Mouse (Mus musculus): ENCODE measurements around the gene Olfr98. TPM values are rescaled to one million over a fixed set of nuclear protein-coding genes. Genes with fewer than 3 reads are reported as not detected.

The Olfr98 gene
- polyA plus RNA-seq (2014; fragmentation: Nextera tagmentation; extraction: Ambion mirVana), result not detected in 2 replicates

DNA sequence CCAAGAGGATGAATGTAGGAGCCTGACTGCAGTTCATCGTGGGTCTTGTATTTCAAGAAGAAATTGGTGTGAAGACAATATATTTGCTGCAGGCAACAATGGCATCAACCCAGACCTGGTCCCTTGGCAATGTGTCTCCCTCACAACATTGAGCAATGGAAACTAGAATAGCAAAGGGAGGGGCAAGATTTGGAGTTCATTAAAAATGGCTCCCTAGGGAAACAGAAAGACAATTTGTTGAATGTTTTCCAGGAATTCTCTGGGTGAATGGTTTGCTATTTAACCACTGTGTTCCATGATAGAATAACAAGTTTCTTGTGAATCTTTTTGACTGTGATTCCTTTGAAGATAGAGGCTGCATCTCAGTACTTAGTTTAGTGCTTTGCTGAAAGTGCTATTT is at the start of gene Olfr98:
Olfr98 (minus strand) TSS at position 124 of the 400 bp plus-strand sequence.
- no peaks in the 10 kb centered on the region for H3K9me3 ChIP-seq (ENCODE audit: control insufficient read depth, low read length)
- DNase-seq (ENCODE audit: low spot score) (no peak), ATAC-seq (ENCODE audit: low FRiP score) (no peak)
- no peaks in the 10 kb centered on the region for H3K36me3 ChIP-seq (replicated peaks; ENCODE audit: control insufficient read depth, insufficient read depth)
- no peak within 1 kb of the TSS for H3K9ac ChIP-seq
- H3K4me3 ChIP-seq (replicated peaks; ENCODE audit: low read length), result no peak within 1 kb of the TSS
- H3K4me2 ChIP-seq (replicated peaks), result no peak within 1 kb of the TSS
- H3K27me3 ChIP-seq (ENCODE audit: control insufficient read depth, insufficient read depth, low read length), result no peaks in the 10 kb centered on the region
- H3K27ac ChIP-seq, result no peak within 1 kb of the TSS
- H3K4me1 ChIP-seq (replicated peaks; ENCODE audit: control insufficient read depth, insufficient read depth, low read length), result no peaks in the 10 kb centered on the region
- 81% methylated on average over 1 of the region's 1 CpGs for WGBS

DNA sequence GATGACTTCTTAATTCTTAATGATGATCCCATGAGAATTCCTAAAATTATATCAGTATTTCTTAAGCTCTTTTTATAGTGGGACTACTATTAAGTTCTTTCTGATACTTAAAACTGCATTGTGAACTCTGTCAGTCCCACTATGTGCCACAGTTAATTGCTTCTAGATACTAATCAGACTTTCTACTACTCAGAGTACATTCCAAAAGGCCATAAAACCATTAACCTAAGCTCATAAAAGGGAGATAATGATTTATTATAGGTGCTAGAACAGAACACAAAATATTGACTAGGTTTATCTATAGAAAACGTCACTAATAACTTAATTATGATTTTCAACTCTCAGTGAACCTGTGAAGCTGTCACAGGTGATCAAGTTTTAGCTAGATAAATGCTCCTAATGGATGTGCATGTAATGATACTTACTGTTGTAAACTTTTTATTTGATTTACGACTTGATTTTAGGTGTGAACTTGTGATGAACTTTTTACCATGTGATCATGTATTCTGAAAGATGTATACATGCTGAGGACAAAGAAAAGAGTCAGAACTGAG is 46.7 kb upstream of the Olfr98 start:
- WGBS, result 49% methylated on average over 2 of the region's 2 CpGs
- no peak for ATAC-seq (ENCODE audit: low FRiP score)
- no peaks in the 10 kb centered on the region for H3K4me1 ChIP-seq (replicated peaks; ENCODE audit: control insufficient read depth, insufficient read depth, low read length)
- H3K4me3 ChIP-seq (replicated peaks; ENCODE audit: low read length), result no peak overlapping the region
- no peak overlapping the region for H3K27ac ChIP-seq
- no peak for DNase-seq (ENCODE audit: low spot score)
- H3K9ac ChIP-seq, result no peak overlapping the region
- no peaks in the 10 kb centered on the region for H3K27me3 ChIP-seq (ENCODE audit: control insufficient read depth, insufficient read depth, low read length)
- no peaks in the 10 kb centered on the region for H3K9me3 ChIP-seq (ENCODE audit: control insufficient read depth, low read length)
- H3K36me3 ChIP-seq (replicated peaks; ENCODE audit: control insufficient read depth, insufficient read depth), result no peaks in the 10 kb centered on the region
- H3K4me2 ChIP-seq (replicated peaks), result no peak overlapping the region

- H3K27ac ChIP-seq, result no peak overlapping the region
- H3K4me2 ChIP-seq (replicated peaks), result no peak overlapping the region
- peak; percentile 28 for DNase-seq (ENCODE audit: low spot score)
- no peaks in the 10 kb centered on the region for H3K9me3 ChIP-seq (ENCODE audit: control insufficient read depth, low read length)
- ATAC-seq (ENCODE audit: low FRiP score), result no peak
- H3K27me3 ChIP-seq (ENCODE audit: control insufficient read depth, insufficient read depth, low read length), result no peaks in the 10 kb centered on the region
- WGBS, result 44% methylated on average over 4 of the region's 4 CpGs
- no peaks in the 10 kb centered on the region for H3K36me3 ChIP-seq (replicated peaks; ENCODE audit: control insufficient read depth, insufficient read depth)
- no peak overlapping the region for H3K4me3 ChIP-seq (replicated peaks; ENCODE audit: low read length)
- no peak overlapping the region for H3K9ac ChIP-seq
- H3K4me1 ChIP-seq (replicated peaks; ENCODE audit: control insufficient read depth, insufficient read depth, low read length), result no peaks in the 10 kb centered on the region
Measured at GRCm38 (mm10) chr17:37308483-37308882, 44.9 kb upstream of the Olfr98 start.

DNA sequence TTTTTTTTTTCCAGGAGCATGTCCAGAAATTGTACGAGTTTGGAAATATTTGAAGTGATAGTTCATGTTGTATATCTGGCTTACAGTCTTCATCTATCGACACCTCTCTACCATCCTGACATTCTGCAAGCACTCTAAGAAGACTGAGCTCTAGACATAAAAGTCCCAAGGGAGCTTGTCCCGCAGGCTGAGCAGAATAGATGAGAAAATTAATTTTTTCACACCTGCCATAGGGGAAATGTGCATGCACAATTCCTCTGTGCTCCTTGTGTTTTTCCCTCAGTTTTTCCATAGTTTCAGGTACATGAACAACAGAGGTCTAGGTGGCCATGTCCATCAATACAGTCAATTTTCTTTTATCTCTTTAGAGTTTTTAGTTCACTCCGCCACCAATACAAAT is 40.7 kb upstream of the Olfr98 start, which contains the start of gene Olfr101:
Olfr101 (minus strand) TSS at position 101 of the 400 bp plus-strand sequence.
- H3K27me3 ChIP-seq (ENCODE audit: control insufficient read depth, insufficient read depth, low read length), result no peaks in the 10 kb centered on the region
- H3K36me3 ChIP-seq (replicated peaks; ENCODE audit: control insufficient read depth, insufficient read depth), result no peaks in the 10 kb centered on the region
- ATAC-seq (ENCODE audit: low FRiP score) (no peak), DNase-seq (ENCODE audit: low spot score) (no peak)
- no peaks in the 10 kb centered on the region for H3K4me1 ChIP-seq (replicated peaks; ENCODE audit: control insufficient read depth, insufficient read depth, low read length)
- H3K4me2 ChIP-seq (replicated peaks), result no peak within 1 kb of the TSS
- WGBS, result 87% methylated on average over 4 of the region's 4 CpGs
- H3K4me3 ChIP-seq (replicated peaks; ENCODE audit: low read length), result no peak within 1 kb of the TSS
- no peak within 1 kb of the TSS for H3K9ac ChIP-seq
- H3K27ac ChIP-seq, result no peak within 1 kb of the TSS
- no peaks in the 10 kb centered on the region for H3K9me3 ChIP-seq (ENCODE audit: control insufficient read depth, low read length)

DNA sequence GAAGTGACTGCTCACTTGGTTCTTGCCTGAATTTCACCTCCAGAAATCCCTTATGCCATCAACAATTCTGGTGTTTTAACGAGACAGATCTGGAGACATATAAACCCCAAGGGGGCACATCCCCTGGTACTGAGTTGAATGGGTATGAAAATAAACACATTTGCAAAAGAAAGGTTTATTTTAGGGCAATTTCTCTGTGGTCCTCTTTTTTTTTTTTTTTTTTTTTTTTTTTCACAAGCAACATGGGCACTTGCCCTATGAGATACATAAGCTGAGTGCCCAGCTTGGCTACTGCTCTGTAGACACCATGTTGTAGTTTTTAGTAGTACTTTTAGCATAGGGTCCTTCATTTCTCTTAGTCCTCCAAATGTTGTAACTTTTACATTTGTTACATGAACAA is 19.8 kb upstream of the Olfr98 start, which contains the start of gene Olfr99:
Olfr99 (minus strand) TSS at position 101 of the 400 bp plus-strand sequence.
- Histone ChIP-seq H3K27me3 (ENCODE audit: control insufficient read depth, insufficient read depth, low read length) (no peaks in the 10 kb centered on the region), H3K4me3 (replicated peaks; ENCODE audit: low read length) (no peak within 1 kb of the TSS), H3K9me3 (ENCODE audit: control insufficient read depth, low read length) (no peaks in the 10 kb centered on the region), H3K9ac (no peak within 1 kb of the TSS), H3K4me2 (replicated peaks) (no peak within 1 kb of the TSS), H3K4me1 (replicated peaks; ENCODE audit: control insufficient read depth, insufficient read depth, low read length) (no peaks in the 10 kb centered on the region), H3K27ac (no peak within 1 kb of the TSS), H3K36me3 (replicated peaks; ENCODE audit: control insufficient read depth, insufficient read depth) (no peaks in the 10 kb centered on the region)
- WGBS, result 76% methylated on average over 1 of the region's 1 CpGs
- ATAC-seq (ENCODE audit: low FRiP score) (no peak), DNase-seq (ENCODE audit: low spot score) (no peak)

GRCm38 (mm10) chr17:37280331-37280730 is 16.8 kb upstream of the Olfr98 start:
- DNase-seq (ENCODE audit: low spot score) (no peak), ATAC-seq (ENCODE audit: low FRiP score) (no peak)
- H3K4me2 ChIP-seq (replicated peaks), result no peak overlapping the region
- no peaks in the 10 kb centered on the region for H3K36me3 ChIP-seq (replicated peaks; ENCODE audit: control insufficient read depth, insufficient read depth)
- H3K9me3 ChIP-seq (ENCODE audit: control insufficient read depth, low read length), result no peaks in the 10 kb centered on the region
- no peak overlapping the region for H3K27ac ChIP-seq
- no peak overlapping the region for H3K9ac ChIP-seq
- no peaks in the 10 kb centered on the region for H3K4me1 ChIP-seq (replicated peaks; ENCODE audit: control insufficient read depth, insufficient read depth, low read length)
- no peaks in the 10 kb centered on the region for H3K27me3 ChIP-seq (ENCODE audit: control insufficient read depth, insufficient read depth, low read length)
- 73% methylated on average over 1 of the region's 1 CpGs for WGBS
- no peak overlapping the region for H3K4me3 ChIP-seq (replicated peaks; ENCODE audit: low read length)

GRCm38 (mm10) chr17:37276573-37276972 is 13.0 kb upstream of the Olfr98 start:
- H3K27ac ChIP-seq, result no peak overlapping the region
- H3K27me3 ChIP-seq (ENCODE audit: control insufficient read depth, insufficient read depth, low read length), result no peaks in the 10 kb centered on the region
- DNase-seq (ENCODE audit: low spot score) (no peak), ATAC-seq (ENCODE audit: low FRiP score) (no peak)
- H3K9ac ChIP-seq, result no peak overlapping the region
- H3K9me3 ChIP-seq (ENCODE audit: control insufficient read depth, low read length), result no peaks in the 10 kb centered on the region
- H3K4me1 ChIP-seq (replicated peaks; ENCODE audit: control insufficient read depth, insufficient read depth, low read length), result no peaks in the 10 kb centered on the region
- H3K4me3 ChIP-seq (replicated peaks; ENCODE audit: low read length), result no peak overlapping the region
- no peaks in the 10 kb centered on the region for H3K36me3 ChIP-seq (replicated peaks; ENCODE audit: control insufficient read depth, insufficient read depth)
- no peak overlapping the region for H3K4me2 ChIP-seq (replicated peaks)

DNA sequence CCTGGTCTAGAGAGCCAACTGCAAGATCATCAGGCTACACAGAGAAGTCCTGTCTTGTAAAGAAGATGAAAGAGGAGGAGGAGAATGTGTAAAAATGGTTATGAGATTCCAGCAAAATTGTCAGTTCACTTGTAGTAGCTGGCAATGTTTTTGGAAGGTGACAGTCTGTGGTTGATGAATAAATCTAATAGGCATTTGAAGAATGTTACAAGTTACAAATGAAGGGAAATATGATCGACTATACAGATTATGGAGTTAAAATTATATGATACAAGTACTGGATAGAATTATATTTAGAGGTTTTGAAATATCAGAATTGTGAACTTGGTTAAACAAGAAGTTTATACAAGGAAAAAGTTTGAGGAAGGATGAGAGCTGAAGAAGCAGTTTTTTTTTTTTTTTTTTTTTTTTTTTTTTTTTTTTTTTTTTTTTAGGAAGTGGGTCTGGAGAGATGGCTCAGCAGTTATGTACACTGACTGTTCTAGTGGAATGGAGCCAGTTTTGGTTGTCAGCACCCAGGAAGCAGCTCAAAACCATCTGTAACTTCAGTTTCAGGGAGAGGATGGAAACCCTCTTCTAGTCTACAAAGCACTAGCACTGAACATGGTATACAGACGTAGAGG is 12.2 kb upstream of the Olfr98 start:
- H3K4me2 ChIP-seq (replicated peaks), result no peak overlapping the region
- no peak overlapping the region for H3K9ac ChIP-seq
- WGBS, result 85% methylated on average over 2 of the region's 2 CpGs
- H3K4me1 ChIP-seq (replicated peaks; ENCODE audit: control insufficient read depth, insufficient read depth, low read length), result no peaks in the 10 kb centered on the region
- H3K27ac ChIP-seq, result no peak overlapping the region
- H3K27me3 ChIP-seq (ENCODE audit: control insufficient read depth, insufficient read depth, low read length), result peaks cover 4% of the 10 kb centered on the region; the same call in 1 of the 2 replicates
- no peak for ATAC-seq (ENCODE audit: low FRiP score)
- DNase-seq (ENCODE audit: low spot score), result no peak
- H3K4me3 ChIP-seq (replicated peaks; ENCODE audit: low read length), result no peak overlapping the region
- H3K9me3 ChIP-seq (ENCODE audit: control insufficient read depth, low read length), result no peaks in the 10 kb centered on the region
- no peaks in the 10 kb centered on the region for H3K36me3 ChIP-seq (replicated peaks; ENCODE audit: control insufficient read depth, insufficient read depth)

DNA sequence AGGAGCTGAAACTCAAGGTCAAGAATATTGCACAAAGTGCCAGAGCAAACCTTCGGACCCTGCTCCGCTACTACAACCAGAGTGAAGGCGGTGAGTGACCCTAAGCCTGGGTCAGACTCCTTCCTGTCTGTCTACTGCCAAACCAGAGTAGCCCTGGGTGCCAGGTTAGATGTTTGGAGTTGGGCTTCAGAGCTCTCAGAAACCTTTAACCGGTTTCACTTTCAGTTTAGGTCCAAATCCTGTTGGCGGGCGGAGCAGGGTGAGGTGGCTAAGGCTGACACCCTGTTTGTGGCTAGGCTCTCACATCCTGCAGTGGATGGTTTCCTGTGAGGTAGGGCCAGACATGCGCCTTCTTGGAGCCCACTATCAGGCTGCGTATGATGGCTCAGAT is 7.1 kb upstream of the Olfr98 start:
- Histone ChIP-seq H3K4me2 (replicated peaks) (peak overlapping the region; percentile 94), H3K9me3 (ENCODE audit: control insufficient read depth, low read length) (no peaks in the 10 kb centered on the region), H3K27ac (no peak overlapping the region), H3K27me3 (ENCODE audit: control insufficient read depth, insufficient read depth, low read length) (peaks cover 4% of the 10 kb centered on the region; the same call in 1 of the 2 replicates), H3K36me3 (replicated peaks; ENCODE audit: control insufficient read depth, insufficient read depth) (no peaks in the 10 kb centered on the region), H3K4me1 (replicated peaks; ENCODE audit: control insufficient read depth, insufficient read depth, low read length) (no peaks in the 10 kb centered on the region), H3K9ac (peak overlapping the region; percentile 51), H3K4me3 (replicated peaks; ENCODE audit: low read length) (peak overlapping the region; percentile 47)
- DNase-seq (ENCODE audit: low spot score) (no peak), ATAC-seq (ENCODE audit: low FRiP score) (no peak)
- WGBS, result 68% methylated on average over 8 of the region's 8 CpGs
